Comparison of ENCODE assay signal across 8 mouse cellular contexts in genomic region chr13:17695898-17696580, GRCm38 (mm10). TPM values are rescaled to one million over a fixed set of nuclear protein-coding genes. Genes with fewer than 3 reads are reported as not detected.
DNase-seq lines count a peak whose midpoint lies in the region; ATAC-seq and TF ChIP-seq lines count a peak whose summit lies in the region.

No protein-coding gene starts in this region.

- peak overlapping the region; percentile 96 for H3K9ac ChIP-seq in kidney, postnatal 0 days (ENCODE audit: low read depth, low read length)
- peak overlapping the region; percentile 86 for H3K9ac ChIP-seq in midbrain, embryonic 12.5 days (replicated peaks)

- ATAC-seq in kidney, postnatal 0 days (replicated peaks; ENCODE audit: low FRiP score, low read depth) = no peak
- ATAC-seq in midbrain, embryonic 12.5 days (ENCODE audit: low FRiP score, low read depth) = no peak

- peak overlapping the region; percentile 98 for H3K27ac ChIP-seq in kidney, postnatal 0 days
- H3K27ac ChIP-seq in bone marrow, adult 2 months (ENCODE audit: control insufficient read depth, insufficient read depth, low read depth, low read length, poor library complexity) = peak overlapping the region; percentile 92
- H3K27ac ChIP-seq in hindbrain, embryonic 10.5 days = peak overlapping the region; percentile 94
- peak overlapping the region; percentile 91; the same call in 1 of the 2 replicates for H3K27ac ChIP-seq in midbrain, embryonic 12.5 days (replicated peaks)

- no peaks in the 10 kb centered on the region for H3K9me3 ChIP-seq in kidney, postnatal 0 days (replicated peaks; ENCODE audit: low read length)
- no peaks in the 10 kb centered on the region for H3K9me3 ChIP-seq in hindbrain, embryonic 10.5 days
- no peaks in the 10 kb centered on the region for H3K9me3 ChIP-seq in midbrain, embryonic 12.5 days

- TF ChIP-seq CTCF in kidney, postnatal 0 days (IDR thresholded peaks at IDR 0.05; ENCODE audit: low read depth) = no peak
- no peak for TF ChIP-seq CTCF in bone marrow, adult 2 months (IDR thresholded peaks at IDR 0.05; ENCODE audit: control insufficient read depth, insufficient read depth, low read length)

- DNase-seq in kidney, postnatal 0 days (ENCODE audit: low spot score) = peak; percentile 29
- DNase-seq in kidney, postnatal 4 days = no peak
- DNase-seq in hindbrain, embryonic 10.5 days (ENCODE audit: low spot score) = no peak
- DNase-seq in cerebellum, postnatal 4 days (ENCODE audit: low spot score in 2 of 2) = no peak
- no peak for DNase-seq in right cerebral cortex, postnatal 36 days (ENCODE audit: low spot score in 2 of 2)
- no peak for DNase-seq in urinary bladder, adult 18-20 months (ENCODE audit: low spot score in 2 of 2)

- WGBS in kidney, postnatal 0 days = 10% methylated on average over 7 of the region's 7 CpGs
- 2% methylated on average over 7 of the region's 7 CpGs for WGBS in bone marrow, adult 2 months
- WGBS in hindbrain, embryonic 10.5 days = 20% methylated on average over 7 of the region's 7 CpGs
- WGBS in midbrain, embryonic 12.5 days = 16% methylated on average over 7 of the region's 7 CpGs

- H3K4me2 ChIP-seq in kidney, postnatal 0 days (ENCODE audit: low read length) = peak overlapping the region; percentile 70
- peak overlapping the region; percentile 69 for H3K4me2 ChIP-seq in midbrain, embryonic 12.5 days (replicated peaks)

- no peaks in the 10 kb centered on the region for H3K4me1 ChIP-seq in kidney, postnatal 0 days (replicated peaks; ENCODE audit: insufficient read depth, low read length)
- H3K4me1 ChIP-seq in bone marrow, adult 2 months (ENCODE audit: control insufficient read depth, insufficient read depth, low read length) = no peaks in the 10 kb centered on the region
- peaks cover 15% of the 10 kb centered on the region for H3K4me1 ChIP-seq in hindbrain, embryonic 10.5 days (replicated peaks)
- 0 out of 2 replicates have a peak, but pooled peaks cover 7% of the 10 kb centered on the region for H3K4me1 ChIP-seq in midbrain, embryonic 12.5 days

- TF ChIP-seq POLR2A in bone marrow, adult 2 months (IDR thresholded peaks at IDR 0.05; ENCODE audit: borderline replicate concordance, control insufficient read depth, low read depth, low read length) = no peak

- no peaks in the 10 kb centered on the region for H3K27me3 ChIP-seq in kidney, postnatal 0 days (ENCODE audit: insufficient read depth, low read length)
- no peaks in the 10 kb centered on the region for H3K27me3 ChIP-seq in hindbrain, embryonic 10.5 days (ENCODE audit: insufficient read depth, poor library complexity, severe bottlenecking)
- H3K27me3 ChIP-seq in midbrain, embryonic 12.5 days = no peaks in the 10 kb centered on the region

- peak overlapping the region; percentile 87 for H3K4me3 ChIP-seq in kidney, postnatal 0 days (replicated peaks; ENCODE audit: low read depth, low read length)
- H3K4me3 ChIP-seq in bone marrow, adult 2 months (replicated peaks; ENCODE audit: control insufficient read depth, low read depth, low read length) = peak overlapping the region; percentile 77
- peak overlapping the region; percentile 85 for H3K4me3 ChIP-seq in hindbrain, embryonic 10.5 days
- H3K4me3 ChIP-seq in midbrain, embryonic 12.5 days = peak overlapping the region; percentile 85

- H3K36me3 ChIP-seq in kidney, postnatal 0 days (ENCODE audit: insufficient read depth, low read length) = no peaks in the 10 kb centered on the region
- H3K36me3 ChIP-seq in hindbrain, embryonic 10.5 days = peaks cover 8% of the 10 kb centered on the region; the same call in 1 of the 2 replicates
- no peaks in the 10 kb centered on the region for H3K36me3 ChIP-seq in midbrain, embryonic 12.5 days

RNA-seq across cellular contexts. Expression of gene Sugct, which starts 0.7 kb away (rescaled TPM):
- polyA plus RNA-seq in kidney, postnatal 0 days (2015; fragmentation: Nextera tagmentation; extraction: Ambion mirVana) = 33.1 and 35.4 TPM in 2 replicates
- not detected in 2 replicates for polyA plus RNA-seq in bone marrow, adult 2 months (2011; ENCODE audit: insufficient read depth, insufficient read length, low replicate concordance, missing spikeins)
- polyA plus RNA-seq in hindbrain, embryonic 10.5 days (2016; fragmentation: Nextera tagmentation; extraction: Ambion mirVana) = 3.1 and 3.7 TPM in 2 replicates
- 3.8 and 5.1 TPM in 2 replicates for polyA plus RNA-seq in midbrain, embryonic 12.5 days (2016; fragmentation: Nextera tagmentation; extraction: Ambion mirVana)

RNA-seq across cellular contexts. Expression of gene Mplkip, which starts 1.0 kb away (rescaled TPM):
- 52.7 and 58.7 TPM in 2 replicates for polyA plus RNA-seq in kidney, postnatal 0 days (2015; fragmentation: Nextera tagmentation; extraction: Ambion mirVana)
- 19.7 and 24.7 TPM in 2 replicates for polyA plus RNA-seq in bone marrow, adult 2 months (2011; ENCODE audit: insufficient read depth, insufficient read length, low replicate concordance, missing spikeins)
- 51.3 and 54.4 TPM in 2 replicates for polyA plus RNA-seq in hindbrain, embryonic 10.5 days (2016; fragmentation: Nextera tagmentation; extraction: Ambion mirVana)
- polyA plus RNA-seq in midbrain, embryonic 12.5 days (2016; fragmentation: Nextera tagmentation; extraction: Ambion mirVana) = 56.6 and 59.4 TPM in 2 replicates
